Mouse (Mus musculus) hindbrain, embryonic 10.5 days (tissue): ENCODE measurements at regions not wholly inside any gene's neighbourhood (a gene's known extent, or its start where the extent isn't known, plus 50 kb on each side); places are given as distances from the start of the nearest gene placed in this dataset.

Experiments
- DNase-seq: peaks from one replicate; pipeline ENCODE4 v3.0.0-alpha.2; 2017; ENCODE audit warnings: low spot score
- H3K27ac ChIP-seq: fragments of 300-500 bp; sonication (generic); 2 replicates; pipeline ENCODE4 v1.5.1; 2016; ENCODE audit warnings: mild to moderate bottlenecking, moderate library complexity
- H3K27me3 ChIP-seq: fragments of 300-500 bp; sonication (generic); 2 replicates; pipeline ENCODE4 v1.6.1; 2016; ENCODE audit warnings: mild to moderate bottlenecking; ENCODE audit not compliant: poor library complexity, insufficient read depth, severe bottlenecking
- H3K36me3 ChIP-seq: fragments of 300-500 bp; sonication (generic); 2 replicates; pipeline ENCODE4 v1.6.1; 2016; ENCODE audit warnings: mild to moderate bottlenecking, moderate library complexity
- H3K4me1 ChIP-seq: fragments of 300-500 bp; sonication (generic); replicated peaks from 2 replicates; pipeline ENCODE4 v1.6.1; 2016; ENCODE audit warnings: mild to moderate bottlenecking
- H3K4me3 ChIP-seq: fragments of 300-500 bp; sonication (generic); 2 replicates; pipeline ENCODE4 v1.5.1; 2016; ENCODE audit warnings: mild to moderate bottlenecking, moderate library complexity
- H3K9me3 ChIP-seq: fragments of 300-500 bp; sonication (generic); 2 replicates; pipeline ENCODE4 v1.6.1; 2016; ENCODE audit warnings: mild to moderate bottlenecking, moderate library complexity
- WGBS: fragments of 180-500 bp; shearing (Covaris S2); methylation state at CpG from one replicate; pipeline ENCODE4 v1.1.7; 2016; 5-methylcytosine and 5-hydroxymethylcytosine counted together

DNA sequence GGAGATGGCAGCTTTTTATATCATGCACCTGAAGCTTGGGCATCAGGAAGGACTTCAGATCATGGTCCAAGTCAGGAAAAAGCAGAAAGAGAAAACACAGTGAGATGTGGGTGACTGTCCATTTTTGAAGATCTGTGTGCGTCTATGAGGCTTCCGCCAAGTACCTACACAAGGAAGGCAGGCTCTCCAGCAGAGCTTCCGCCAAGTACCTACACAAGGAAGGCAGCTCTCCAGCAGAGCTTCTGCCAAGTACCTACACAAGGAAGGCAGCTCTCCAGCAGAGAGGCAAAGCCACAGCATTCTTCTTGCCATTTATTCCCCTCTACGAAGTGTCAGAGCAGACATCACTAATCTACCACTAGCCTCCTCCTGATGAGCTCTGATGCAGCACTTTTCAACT lies 231.1 kb upstream of the Eif4g2 start:
- 88% methylated on average over 4 of the region's 4 CpGs for WGBS
- Histone ChIP-seq H3K4me1 (no peaks in the 10 kb centered on the region), H3K27me3 (no peaks in the 10 kb centered on the region), H3K4me3 (no peak overlapping the region), H3K36me3 (no peaks in the 10 kb centered on the region), H3K9me3 (no peaks in the 10 kb centered on the region), H3K27ac (no peak overlapping the region)
- DNase-seq = no peak

GRCm38 (mm10) chr7:111305196-111305595 lies 222.4 kb upstream of the Eif4g2 start:
- DNase-seq = no peak
- no peaks in the 10 kb centered on the region for H3K9me3 ChIP-seq
- no peak overlapping the region for H3K4me3 ChIP-seq

DNA sequence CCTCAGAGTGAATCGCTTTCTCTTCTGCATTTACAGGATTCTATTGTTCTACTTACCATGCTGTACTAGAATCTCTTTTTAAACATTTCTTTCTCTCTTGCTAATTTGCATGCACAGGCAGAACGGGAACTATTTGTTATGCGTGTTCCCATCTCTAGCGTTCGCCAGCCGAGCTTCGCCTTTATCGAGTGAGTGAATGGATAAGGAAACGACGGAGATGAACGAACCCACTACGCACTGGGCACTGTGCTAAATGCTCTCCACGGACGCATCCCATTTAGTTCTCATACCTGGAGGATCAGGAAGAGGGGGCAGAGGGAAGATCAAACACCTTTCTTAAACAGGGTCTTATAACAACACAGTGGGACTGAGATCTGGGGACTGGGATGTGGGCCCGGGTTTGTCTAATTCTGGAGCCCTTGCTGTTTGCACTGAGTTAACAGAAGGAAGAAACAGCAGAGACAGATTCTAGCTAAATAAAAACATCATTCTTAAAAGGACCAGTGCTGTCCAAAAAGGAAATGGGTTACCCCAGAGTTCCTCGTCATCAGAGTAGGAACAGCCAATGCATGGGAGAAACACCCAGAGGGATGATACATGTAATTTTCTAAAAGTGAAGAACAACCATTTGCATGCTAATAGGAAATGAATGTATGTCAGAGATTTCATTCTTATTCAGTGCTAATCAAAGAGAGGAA lies 219.1 kb upstream of the Eif4g2 start:
- Histone ChIP-seq H3K36me3 (no peaks in the 10 kb centered on the region), H3K9me3 (no peaks in the 10 kb centered on the region), H3K27me3 (no peaks in the 10 kb centered on the region; the same call in 1 of the 2 replicates), H3K4me1 (peaks cover 18% of the 10 kb centered on the region), H3K27ac (no peak overlapping the region), H3K4me3 (no peak overlapping the region)
- no peak for DNase-seq
- WGBS = 75% methylated on average over 16 of the region's 16 CpGs

More at GRCm38 (mm10) chr7:111305196-111305595, 222.4 kb upstream of the Eif4g2 start:
- H3K27ac ChIP-seq = no peak overlapping the region
- H3K27me3 ChIP-seq = no peaks in the 10 kb centered on the region
- no peaks in the 10 kb centered on the region for H3K36me3 ChIP-seq
- H3K4me1 ChIP-seq = peaks cover 6% of the 10 kb centered on the region; the same call in 1 of the 2 replicates

DNA sequence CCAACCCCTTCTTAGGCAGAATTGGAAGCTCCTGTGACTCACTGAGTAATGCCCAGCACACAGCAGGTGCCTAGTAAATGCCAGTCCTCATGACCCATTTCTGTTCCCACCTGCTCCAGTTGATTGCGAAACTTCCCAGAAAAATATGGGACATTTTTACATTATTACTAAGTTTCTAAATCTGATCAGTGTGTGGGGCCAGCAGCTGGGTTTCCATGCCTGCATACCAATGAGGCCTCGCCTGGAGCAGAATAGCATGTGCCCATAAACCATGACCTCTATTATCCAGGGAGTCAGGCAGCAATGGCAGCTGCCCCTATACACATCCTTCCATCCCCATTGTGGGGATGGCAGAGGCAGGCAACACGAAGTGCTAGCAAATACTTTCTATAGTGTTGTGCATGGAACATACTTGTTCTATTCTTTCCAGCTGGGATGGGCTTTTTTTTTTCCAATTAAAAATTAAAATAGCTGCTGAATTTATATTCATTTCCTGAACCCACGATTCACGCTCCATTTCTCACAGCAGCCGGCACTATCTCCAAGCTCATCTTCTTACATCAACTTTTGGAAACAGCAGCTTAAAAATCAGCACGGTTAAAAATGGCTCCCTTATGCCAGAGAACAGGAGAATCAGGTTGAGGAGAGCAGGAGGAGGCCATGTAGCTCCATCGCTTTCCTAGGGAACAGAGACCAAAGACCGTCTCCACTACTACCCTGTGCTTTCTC lies 214.5 kb upstream of the Eif4g2 start:
- H3K27me3 ChIP-seq = no peaks in the 10 kb centered on the region; the same call in 1 of the 2 replicates
- DNase-seq = peak; percentile 27
- H3K4me1 ChIP-seq = peaks cover 23% of the 10 kb centered on the region
- 66% methylated on average over 9 of the region's 9 CpGs for WGBS
- no peak overlapping the region for H3K4me3 ChIP-seq
- H3K36me3 ChIP-seq = no peaks in the 10 kb centered on the region
- H3K27ac ChIP-seq = peak overlapping the region; percentile 59
- no peaks in the 10 kb centered on the region for H3K9me3 ChIP-seq

GRCm38 (mm10) chr7:111283411-111283955 lies 200.7 kb upstream of the Eif4g2 start:
- 0 out of 2 replicates have a peak overlapping the region, but pooled peaks have one; percentile 6 for H3K27ac ChIP-seq
- WGBS = 39% methylated on average over 13 of the region's 13 CpGs
- peak; percentile 33 for DNase-seq

DNA sequence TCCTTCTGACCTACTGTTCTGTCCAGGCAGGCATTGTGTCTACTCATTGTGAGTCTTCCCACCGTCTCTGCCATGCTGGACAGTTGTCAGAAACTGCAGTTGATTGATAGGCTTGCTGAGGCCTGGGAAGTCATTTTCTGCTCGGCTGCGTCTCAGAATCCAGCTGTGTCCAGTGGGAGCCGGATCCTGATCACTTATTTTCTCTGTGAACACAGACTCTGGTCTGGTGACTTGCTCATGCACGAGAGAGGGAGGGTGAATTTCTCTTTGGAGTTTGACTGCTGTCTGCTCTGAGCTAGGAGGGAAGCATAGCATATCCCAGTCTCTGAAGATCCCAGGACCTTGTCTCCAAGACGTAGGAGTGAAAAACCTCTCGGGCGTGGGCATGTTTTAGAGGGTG lies 199.5 kb upstream of the Eif4g2 start:
- Histone ChIP-seq H3K27ac (peak overlapping the region; percentile 56; the same call in 1 of the 2 replicates), H3K4me1 (peaks cover 25% of the 10 kb centered on the region), H3K36me3 (no peaks in the 10 kb centered on the region), H3K27me3 (peaks cover 5% of the 10 kb centered on the region; the same call in 1 of the 2 replicates), H3K9me3 (no peaks in the 10 kb centered on the region), H3K4me3 (no peak overlapping the region)
- peak; percentile 32 for DNase-seq
- 49% methylated on average over 8 of the region's 8 CpGs for WGBS

More at GRCm38 (mm10) chr7:111283411-111283955, 200.7 kb upstream of the Eif4g2 start:
- H3K36me3 ChIP-seq = no peaks in the 10 kb centered on the region
- H3K4me1 ChIP-seq = peaks cover 25% of the 10 kb centered on the region
- H3K4me3 ChIP-seq = no peak overlapping the region
- no peaks in the 10 kb centered on the region for H3K9me3 ChIP-seq
- peaks cover 5% of the 10 kb centered on the region; the same call in 1 of the 2 replicates for H3K27me3 ChIP-seq

DNA sequence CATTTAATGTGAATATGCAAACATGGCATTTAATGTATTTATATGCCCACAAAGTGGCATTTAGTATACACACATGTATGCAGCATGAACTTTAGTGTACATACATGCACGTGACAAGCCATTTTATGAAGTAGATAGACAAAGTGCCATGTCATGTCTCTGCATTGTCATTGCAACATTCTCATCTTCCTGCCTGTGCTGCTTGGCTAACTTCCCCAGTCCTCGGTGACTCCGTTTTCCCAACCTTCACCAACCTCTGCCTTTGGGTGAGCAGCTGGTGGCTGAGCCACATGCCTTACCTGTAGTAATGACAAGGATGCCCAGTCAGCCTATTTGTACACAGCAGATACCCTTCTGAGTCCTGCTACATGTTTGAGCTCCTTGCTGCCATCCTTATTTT lies 194.9 kb upstream of the Eif4g2 start:
- peaks cover 11% of the 10 kb centered on the region for H3K4me1 ChIP-seq
- no peak overlapping the region for H3K4me3 ChIP-seq
- H3K27ac ChIP-seq = no peak overlapping the region
- H3K36me3 ChIP-seq = no peaks in the 10 kb centered on the region
- no peaks in the 10 kb centered on the region for H3K27me3 ChIP-seq
- no peak for DNase-seq
- WGBS = 89% methylated on average over 3 of the region's 3 CpGs
- H3K9me3 ChIP-seq = no peaks in the 10 kb centered on the region

DNA sequence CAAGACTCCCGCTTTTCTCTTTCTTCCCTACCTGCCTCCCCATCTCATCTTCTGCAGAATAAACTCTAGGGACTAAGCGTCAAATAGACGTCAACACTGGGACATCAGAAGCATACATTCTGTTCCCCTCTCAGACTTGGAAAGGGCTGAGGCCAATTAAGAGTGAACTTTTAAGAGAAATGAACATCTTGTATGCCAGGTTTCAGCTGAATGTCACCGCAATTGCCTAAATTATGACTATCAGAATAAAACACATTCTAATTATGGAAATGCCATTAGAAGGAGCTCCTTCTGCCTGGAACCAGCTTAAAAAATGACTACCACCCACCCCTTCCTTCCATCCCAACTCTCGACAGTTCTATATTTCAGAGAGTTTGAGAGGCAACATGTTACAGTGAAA lies 191.0 kb upstream of the Eif4g2 start:
- Histone ChIP-seq H3K4me1 (no peaks in the 10 kb centered on the region), H3K27ac (no peak overlapping the region), H3K4me3 (no peak overlapping the region), H3K27me3 (no peaks in the 10 kb centered on the region), H3K9me3 (no peaks in the 10 kb centered on the region), H3K36me3 (no peaks in the 10 kb centered on the region)
- 93% methylated on average over 5 of the region's 5 CpGs for WGBS
- no peak for DNase-seq

DNA sequence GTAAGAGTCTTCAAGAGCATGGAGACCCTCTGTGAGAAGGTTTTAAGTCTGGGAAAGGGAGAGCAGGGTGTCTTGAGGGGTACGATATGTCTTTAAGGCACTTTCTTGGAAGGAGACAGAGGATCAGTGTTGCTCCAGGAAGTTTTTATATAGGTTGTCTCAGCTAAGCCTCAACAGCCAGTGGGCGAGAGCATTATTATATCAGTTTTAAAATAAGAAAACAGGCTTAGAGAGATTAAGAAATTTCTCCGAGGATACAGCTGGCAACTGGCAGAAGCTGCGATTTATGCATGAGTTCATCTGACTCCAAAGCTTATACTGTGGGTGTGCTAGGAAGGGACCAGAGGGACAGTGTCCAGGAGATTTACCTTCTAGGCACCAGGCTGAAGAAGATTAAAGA lies 188.0 kb upstream of the Eif4g2 start:
- Histone ChIP-seq H3K4me3 (no peak overlapping the region), H3K4me1 (no peaks in the 10 kb centered on the region; the same call in 1 of the 2 replicates), H3K27me3 (no peaks in the 10 kb centered on the region), H3K9me3 (no peaks in the 10 kb centered on the region), H3K36me3 (no peaks in the 10 kb centered on the region), H3K27ac (no peak overlapping the region)
- DNase-seq = no peak
- WGBS = 88% methylated on average over 4 of the region's 4 CpGs

DNA sequence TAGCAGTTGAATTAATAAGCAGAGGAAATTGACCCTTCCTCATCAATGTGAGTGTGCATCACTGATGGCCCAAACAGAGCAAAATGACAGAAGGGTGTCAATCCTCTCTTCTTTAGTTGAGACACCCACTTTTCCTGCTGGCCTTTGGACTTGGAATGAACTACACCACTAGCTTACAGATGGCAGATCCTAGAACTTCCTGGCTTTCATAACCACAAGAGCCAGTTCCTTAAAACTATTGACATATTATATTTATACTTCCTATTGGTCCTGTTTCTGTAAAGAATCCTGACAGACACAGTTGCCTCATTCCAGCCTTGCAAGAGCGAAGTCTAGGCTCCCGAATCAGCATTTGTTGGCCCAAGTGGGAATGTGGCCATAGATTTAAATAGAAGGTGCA lies 185.4 kb upstream of the Eif4g2 start:
- H3K27ac ChIP-seq = no peak overlapping the region
- H3K4me1 ChIP-seq = no peaks in the 10 kb centered on the region; the same call in 1 of the 2 replicates
- H3K4me3 ChIP-seq = no peak overlapping the region
- no peak for DNase-seq
- no peaks in the 10 kb centered on the region for H3K27me3 ChIP-seq
- H3K9me3 ChIP-seq = no peaks in the 10 kb centered on the region
- H3K36me3 ChIP-seq = no peaks in the 10 kb centered on the region
- WGBS = 96% methylated on average over 2 of the region's 2 CpGs

- H3K4me3 ChIP-seq = no peak overlapping the region
- no peak for DNase-seq
- 75% methylated on average over 1 of the region's 1 CpGs for WGBS
- no peak overlapping the region for H3K27ac ChIP-seq
- no peaks in the 10 kb centered on the region for H3K9me3 ChIP-seq
- no peaks in the 10 kb centered on the region for H3K27me3 ChIP-seq
- no peaks in the 10 kb centered on the region; the same call in 1 of the 2 replicates for H3K4me1 ChIP-seq
- H3K36me3 ChIP-seq = no peaks in the 10 kb centered on the region
Observed at GRCm38 (mm10) chr7:111263302-111263701, 180.5 kb upstream of the Eif4g2 start.

- WGBS = 89% methylated on average over 11 of the region's 11 CpGs
- Histone ChIP-seq H3K4me1 (no peaks in the 10 kb centered on the region), H3K4me3 (no peak overlapping the region), H3K9me3 (no peaks in the 10 kb centered on the region), H3K27ac (no peak overlapping the region), H3K36me3 (no peaks in the 10 kb centered on the region), H3K27me3 (no peaks in the 10 kb centered on the region)
- DNase-seq = no peak
Observed at GRCm38 (mm10) chr7:111259630-111260574, 177.1 kb upstream of the Eif4g2 start.
